Mouse (Mus musculus): ENCODE data around the gene Cask. TPM values are rescaled to one million over a fixed set of nuclear protein-coding genes. Genes with fewer than 3 reads are reported as not detected.

Cask gene
- polyA plus RNA-seq, 2 experiments from 2014 or later, result 0.62 to 0.89 TPM

- no peak for ATAC-seq
These were observed 338.0 kb downstream of the Cask start for GRCm38 (mm10) chrX:13513127-13513526.

- ATAC-seq, result no peak
These were observed 344.8 kb downstream of the Cask start for GRCm38 (mm10) chrX:13506376-13506775.

- ATAC-seq, result no peak
These were observed 346.8 kb downstream of the Cask start for GRCm38 (mm10) chrX:13504389-13504788.

GRCm38 (mm10) chrX:13502862-13503375 lies 348.2 kb downstream of the Cask start:
- ATAC-seq, result no peak

GRCm38 (mm10) chrX:13500284-13500683 lies 350.9 kb downstream of the Cask start:
- ATAC-seq, result no peak

- no peak for ATAC-seq
These were observed 356.1 kb downstream of the Cask start for GRCm38 (mm10) chrX:13494892-13495703.

- ATAC-seq, result no peak
These were observed 358.2 kb downstream of the Cask start for GRCm38 (mm10) chrX:13492922-13493321.

GRCm38 (mm10) chrX:13490941-13491340 lies 360.2 kb downstream of the Cask start:
- no peak for ATAC-seq

GRCm38 (mm10) chrX:13489761-13490160 lies 361.4 kb downstream of the Cask start:
- no peak for ATAC-seq

GRCm38 (mm10) chrX:13489001-13489400 lies 362.2 kb downstream of the Cask start:
- ATAC-seq, result no peak

GRCm38 (mm10) chrX:13484447-13484846 lies 366.7 kb downstream of the Cask start:
- no peak for ATAC-seq

- no peak for ATAC-seq
These were observed 368.6 kb downstream of the Cask start for GRCm38 (mm10) chrX:13482576-13482975.

- no peak for ATAC-seq
These were observed 371.6 kb downstream of the Cask start for GRCm38 (mm10) chrX:13479570-13479969.

GRCm38 (mm10) chrX:13478298-13478697 lies 372.9 kb downstream of the Cask start:
- no peak for ATAC-seq

GRCm38 (mm10) chrX:13477596-13477995 lies 373.6 kb downstream of the Cask start:
- ATAC-seq, result no peak

GRCm38 (mm10) chrX:13475382-13475781 lies 375.8 kb downstream of the Cask start:
- ATAC-seq, result no peak

- ATAC-seq, result no peak
These were observed 378.4 kb downstream of the Cask start for GRCm38 (mm10) chrX:13472751-13473225.

- ATAC-seq, result no peak
These were observed 379.2 kb downstream of the Cask start for GRCm38 (mm10) chrX:13471925-13472324.

- no peak for ATAC-seq
These were observed 381.7 kb downstream of the Cask start for GRCm38 (mm10) chrX:13469160-13470116.

GRCm38 (mm10) chrX:13467121-13467571 lies 384.0 kb downstream of the Cask start:
- ATAC-seq, result no peak

Measured in CD4-positive, CD25-positive, alpha-beta regulatory T cell, adult 4 months (primary cell).